Mouse (Mus musculus) heart, postnatal 0 days (tissue): ENCODE data around the gene Klhl33. TPM values are rescaled to one million over a fixed set of nuclear protein-coding genes. Genes with fewer than 3 reads are reported as not detected.

Source experiments
- ATAC-seq: fragments of 200-750 bp; cut with Nextera tagmentation; 2 replicates; pipeline ENCODE4 v1.8.0; 2017; ENCODE audit warnings: low read depth, moderate number of reproducible peaks, moderate library complexity; ENCODE audit not compliant: insufficient read depth
- DNase-seq: peaks from one replicate; pipeline ENCODE4 v3.0.0-alpha.2; 2016; ENCODE audit warnings: low spot score
- H3K27ac ChIP-seq: fragments of 300-500 bp; sonication (generic); 2 replicates; pipeline ENCODE4 v1.5.1; 2014; ENCODE audit warnings: low read depth, mild to moderate bottlenecking
- H3K27me3 ChIP-seq: fragments of 300-500 bp; sonication (generic); 2 replicates; pipeline ENCODE4 v1.6.1; 2014; ENCODE audit warnings: low read length, mixed read lengths; ENCODE audit not compliant: control insufficient read depth, insufficient read depth
- H3K36me3 ChIP-seq: fragments of 300-500 bp; sonication (generic); replicated peaks from 2 replicates; pipeline ENCODE4 v1.6.1; 2014; ENCODE audit warnings: low read length, mixed read lengths; ENCODE audit not compliant: control insufficient read depth, insufficient read depth
- H3K4me1 ChIP-seq: fragments of 300-500 bp; sonication (generic); 2 replicates; pipeline ENCODE4 v1.6.1; 2014; ENCODE audit warnings: antibody characterized with exemption; ENCODE audit not compliant: control insufficient read depth, insufficient read depth
- H3K4me2 ChIP-seq: fragments of 300-500 bp; sonication (generic); 2 replicates; pipeline ENCODE4 v1.6.1; 2014; ENCODE audit warnings: low read depth, mild to moderate bottlenecking, low read length, moderate library complexity
- H3K4me3 ChIP-seq: fragments of 300-500 bp; sonication (generic); 2 replicates; pipeline ENCODE4 v1.5.1; 2014; ENCODE audit warnings: low read depth, low read length
- H3K9ac ChIP-seq: fragments of 300-500 bp; sonication (generic); replicated peaks from 2 replicates; pipeline ENCODE4 v1.6.1; 2014; ENCODE audit warnings: low read depth, low read length, mixed read lengths
- H3K9me3 ChIP-seq: fragments of 300-500 bp; sonication (generic); replicated peaks from 2 replicates; pipeline ENCODE4 v1.6.1; 2016; ENCODE audit warnings: low read length; ENCODE audit not compliant: control insufficient read depth
- CTCF ChIP-seq: IDR thresholded peaks from 2 replicates; pipeline ENCODE4 v1.5.1; 2016; ENCODE audit warnings: antibody characterized with exemption, control low read depth, low read depth
- EP300 ChIP-seq: IDR thresholded peaks from 2 replicates; pipeline ENCODE4 v1.6.1; 2016; ENCODE audit warnings: antibody characterized with exemption, low read depth
- WGBS: fragments of 180-500 bp; shearing (Covaris S2); extraction: QIAGEN DNeasy Blood & Tissue Kit; methylation state at CpG from one replicate; pipeline ENCODE4 v1.1.7; 2014; 5-methylcytosine and 5-hydroxymethylcytosine counted together
- polyA plus RNA-seq: library from polyadenylated mRNA; unstranded; fragments of >200 nt; fragmentation: Nextera tagmentation; extraction: Ambion mirVana; gene quantifications from 2 replicates; pipeline ENCODE4 v1.2.1, GENCODE M21; 2015
- total RNA-seq: library from RNA; depleted of rRNA; stranded (reverse); fragments of >200 nt; gene quantifications from 2 replicates; pipeline ENCODE4 v1.2.3, GENCODE M21; 2014; ENCODE audit warnings: low replicate concordance

Gene Klhl33
- total and polyA plus RNA-seq, 2 experiments from 2014 or later: 1.4 TPM; not detected in 1

DNA sequence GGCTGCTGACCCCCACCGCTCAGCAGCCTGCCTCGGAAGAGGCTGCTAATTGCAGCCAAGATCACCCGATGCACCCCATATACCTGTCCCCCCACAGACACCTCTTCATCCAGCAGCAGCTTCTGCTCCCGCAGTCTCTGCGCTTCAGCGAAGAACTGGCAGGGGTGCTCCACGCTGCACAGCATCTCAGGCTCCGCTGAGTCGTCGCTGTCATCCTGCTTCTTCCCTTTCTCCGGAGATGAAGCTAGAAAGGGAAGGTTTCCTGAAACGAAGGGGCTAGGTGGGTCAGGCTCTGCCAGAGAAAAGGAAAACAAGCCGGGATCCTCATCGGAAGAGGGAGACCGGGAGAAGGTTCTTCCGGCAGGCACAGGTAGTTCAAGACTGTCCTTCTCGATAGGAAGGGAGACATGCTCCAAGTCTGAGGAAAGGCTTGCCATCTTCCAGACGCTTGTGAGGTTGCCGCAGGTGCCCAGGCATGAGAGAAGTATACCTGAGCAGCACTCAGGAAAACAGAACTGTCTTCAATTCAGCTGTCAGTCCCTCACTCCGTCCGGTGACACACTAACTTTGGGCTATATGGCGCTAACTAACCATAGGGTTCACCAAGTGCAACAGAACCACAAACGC, 447 bp downstream of the Klhl33 start:
- no peak for ATAC-seq
- TF ChIP-seq EP300 (no peak), CTCF (no peak)
- no peaks in the 10 kb centered on the region for H3K36me3 ChIP-seq
- no peak overlapping the region for H3K27ac ChIP-seq
- DNase-seq: no peak
- peak overlapping the region; percentile 70 for H3K4me2 ChIP-seq
- 14% methylated on average over 23 of the region's 23 CpGs for WGBS
- no peaks in the 10 kb centered on the region for H3K9me3 ChIP-seq
- H3K4me3 ChIP-seq: peak overlapping the region; percentile 39
- H3K27me3 ChIP-seq: no peaks in the 10 kb centered on the region
- peak overlapping the region; percentile 23; the same call in 1 of the 2 replicates for H3K9ac ChIP-seq
- no peaks in the 10 kb centered on the region for H3K4me1 ChIP-seq

DNA sequence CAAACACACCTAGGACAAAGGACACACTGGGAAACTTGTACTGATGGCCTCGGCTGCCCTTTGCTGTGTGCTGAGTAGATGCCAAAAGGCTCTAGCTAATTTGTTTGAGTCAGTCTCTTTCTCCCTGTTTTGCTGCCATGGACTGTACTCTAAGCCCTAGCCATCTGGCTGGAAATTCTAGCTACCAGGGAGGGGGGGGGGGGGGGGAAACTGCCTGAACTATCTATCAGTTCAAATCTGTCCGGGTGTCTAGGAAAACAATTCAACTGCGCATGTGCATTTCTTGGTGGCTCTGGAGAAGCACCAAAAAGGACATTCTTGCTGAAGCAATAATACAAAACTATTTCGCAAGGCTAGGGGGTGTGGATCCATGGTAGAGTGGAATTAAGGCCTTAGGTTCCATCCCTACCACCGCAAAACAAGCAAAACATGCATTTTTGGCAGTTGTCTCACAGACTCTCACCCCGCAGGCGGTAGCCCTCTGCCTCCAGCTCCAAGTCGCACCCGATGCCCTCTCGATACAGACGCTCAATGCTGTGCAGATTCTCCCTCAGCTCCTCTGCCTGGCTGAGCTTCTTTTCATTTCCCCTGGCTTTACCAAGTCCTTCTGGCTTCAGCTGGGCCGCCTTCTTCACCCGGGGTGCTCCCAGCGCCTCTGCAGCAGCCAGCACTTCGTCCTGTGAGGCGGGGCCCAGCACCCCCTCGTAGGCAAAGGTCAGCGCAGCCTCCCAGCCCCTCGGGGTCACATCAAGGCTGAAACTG, 1.1 kb downstream of the Klhl33 start:
- ATAC-seq: no peak
- Histone ChIP-seq H3K4me3 (peak overlapping the region; percentile 39), H3K9me3 (no peaks in the 10 kb centered on the region), H3K4me1 (no peaks in the 10 kb centered on the region), H3K36me3 (no peaks in the 10 kb centered on the region), H3K27ac (no peak overlapping the region), H3K4me2 (peak overlapping the region; percentile 70), H3K9ac (peak overlapping the region; percentile 23; the same call in 1 of the 2 replicates), H3K27me3 (no peaks in the 10 kb centered on the region)
- TF ChIP-seq EP300: no peak
- TF ChIP-seq CTCF: no peak
- DNase-seq: no peak
- WGBS: 21% methylated on average over 19 of the region's 19 CpGs

DNA sequence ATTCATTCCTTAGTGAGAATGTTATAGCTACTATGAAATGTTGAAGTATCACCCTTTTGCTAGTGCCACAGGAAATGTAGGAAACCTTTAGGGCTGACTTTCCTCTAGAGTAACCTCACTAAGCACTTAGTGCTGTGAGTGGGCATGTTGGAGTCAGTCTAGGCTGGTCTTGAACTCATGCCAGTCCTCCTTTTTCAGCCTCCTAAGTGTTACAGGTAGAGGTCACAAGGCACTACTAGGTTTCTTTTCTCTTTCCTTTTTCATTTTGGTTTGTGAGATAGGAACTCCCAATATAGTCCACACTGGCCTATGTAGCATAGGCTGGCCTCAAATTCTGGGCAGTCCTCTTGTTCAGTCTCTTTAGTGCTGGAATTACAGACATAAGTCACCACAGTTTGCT, 1.9 kb downstream of the Klhl33 start:
- TF ChIP-seq EP300: no peak
- no peak for TF ChIP-seq CTCF
- H3K27ac ChIP-seq: no peak overlapping the region
- ATAC-seq (no peak), DNase-seq (no peak)
- H3K9me3 ChIP-seq: no peaks in the 10 kb centered on the region
- H3K4me2 ChIP-seq: no peak overlapping the region
- H3K4me3 ChIP-seq: no peak overlapping the region
- no peaks in the 10 kb centered on the region for H3K27me3 ChIP-seq
- H3K36me3 ChIP-seq: no peaks in the 10 kb centered on the region
- no peak overlapping the region for H3K9ac ChIP-seq
- H3K4me1 ChIP-seq: no peaks in the 10 kb centered on the region

DNA sequence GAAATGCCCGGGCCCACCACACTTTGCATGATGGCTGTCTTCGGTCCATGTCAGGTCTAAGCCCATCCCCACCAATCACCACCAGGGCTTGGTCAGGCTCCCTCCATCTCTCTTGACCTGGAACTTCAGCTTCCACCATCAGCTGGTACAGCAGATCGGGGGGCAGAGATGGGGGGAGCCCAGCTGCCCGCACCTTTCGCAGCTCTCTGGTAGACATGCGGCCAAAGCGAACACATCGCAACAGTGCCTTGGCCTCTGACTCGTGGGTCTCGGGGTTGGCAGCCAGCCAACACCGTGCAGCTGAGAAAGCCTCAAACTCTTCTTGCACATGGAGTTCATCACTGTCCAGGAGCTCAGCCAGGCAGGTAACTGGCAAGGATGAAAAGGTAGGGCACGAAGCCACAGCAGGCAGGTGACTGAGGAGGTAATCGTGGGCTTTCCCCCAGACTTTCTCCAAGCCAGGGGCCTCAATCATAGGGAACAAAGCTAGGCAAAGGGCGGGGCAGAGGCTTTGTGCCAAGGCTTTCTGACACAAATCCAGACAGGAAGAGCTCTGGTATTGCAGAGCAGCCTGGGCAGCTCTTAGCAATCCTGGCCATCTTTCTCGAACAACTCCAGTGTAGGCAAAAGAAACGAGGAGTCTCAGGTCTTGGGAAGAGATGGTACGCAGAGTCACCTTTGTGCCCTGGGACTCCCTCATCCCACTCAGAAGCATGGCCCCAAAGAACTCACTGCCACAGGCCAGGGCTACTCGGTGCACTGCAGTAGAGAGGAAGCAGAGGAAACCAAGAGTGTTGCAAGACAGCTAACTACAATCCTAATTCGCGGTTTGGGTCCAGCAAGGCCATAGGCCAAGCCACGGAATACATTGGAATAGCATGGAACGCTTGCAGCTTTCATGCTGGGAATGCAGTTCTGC, 4.5 kb downstream of the Klhl33 start:
- Histone ChIP-seq H3K27me3 (no peaks in the 10 kb centered on the region), H3K9ac (no peak overlapping the region), H3K4me3 (no peak overlapping the region), H3K27ac (no peak overlapping the region), H3K36me3 (no peaks in the 10 kb centered on the region), H3K4me1 (no peaks in the 10 kb centered on the region), H3K4me2 (no peak overlapping the region), H3K9me3 (no peaks in the 10 kb centered on the region)
- 67% methylated on average over 22 of the region's 22 CpGs for WGBS
- no peak for DNase-seq
- TF ChIP-seq CTCF (no peak), EP300 (no peak)
- ATAC-seq: no peak

DNA sequence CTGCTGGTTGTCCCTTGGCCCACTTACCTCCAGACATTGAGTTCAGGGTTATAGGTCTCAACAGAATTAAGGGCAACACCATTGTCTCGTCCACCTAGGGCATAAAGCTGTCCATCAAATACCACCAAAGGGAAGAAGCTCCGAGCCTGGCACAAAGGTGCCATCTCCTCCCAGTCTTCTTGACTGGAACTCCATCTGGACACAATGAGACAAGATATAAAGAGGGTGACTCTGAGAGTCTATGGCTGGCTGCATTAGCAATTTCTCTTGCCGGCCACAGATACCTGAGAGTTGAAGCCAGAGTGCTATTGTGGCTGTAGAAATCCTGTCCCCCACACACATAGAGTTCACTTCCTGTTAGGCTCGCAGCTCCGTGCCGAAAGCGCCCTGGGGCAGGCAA, 5.2 kb downstream of the Klhl33 start:
- no peaks in the 10 kb centered on the region for H3K27me3 ChIP-seq
- H3K4me2 ChIP-seq: no peak overlapping the region
- H3K27ac ChIP-seq: no peak overlapping the region
- no peak overlapping the region for H3K4me3 ChIP-seq
- WGBS: 81% methylated on average over 7 of the region's 7 CpGs
- TF ChIP-seq CTCF: no peak
- no peak for TF ChIP-seq EP300
- H3K4me1 ChIP-seq: no peaks in the 10 kb centered on the region
- ATAC-seq (no peak), DNase-seq (no peak)
- no peak overlapping the region for H3K9ac ChIP-seq
- H3K9me3 ChIP-seq: no peaks in the 10 kb centered on the region
- no peaks in the 10 kb centered on the region for H3K36me3 ChIP-seq
